Mouse (Mus musculus) CH12.LX (cell line): ENCODE measurements around the gene Lrrc1.

Experiments used
- CTCF ChIP-seq, 2 experiments: IDR thresholded peaks in 1 of 2; conservative IDR thresholded peaks in 1 of 2; 2 replicates each; pipeline ENCODE4 v1.5.1; 2011 to 2012; ENCODE audit warnings: low read depth in 2 of 2, low read length in 2 of 2, improper control_type of control experiment in 1 of 2, inconsistent platforms in 1 of 2, mild to moderate bottlenecking in 1 of 2, moderate library complexity in 1 of 2
- E2F4 ChIP-seq: IDR thresholded peaks from 2 replicates; pipeline ENCODE4 v1.6.1; 2011; ENCODE audit warnings: low read depth, low read length, improper control_type of control experiment; ENCODE audit not compliant: insufficient replicate concordance
- HCFC1 ChIP-seq: IDR thresholded peaks from 2 replicates; pipeline ENCODE4 v1.6.1; 2012; ENCODE audit warnings: low read depth, mild to moderate bottlenecking, inconsistent platforms, low read length, improper control_type of control experiment
- KAT2A ChIP-seq: IDR thresholded peaks from 2 replicates; pipeline ENCODE4 v1.6.1; 2012; ENCODE audit warnings: low read length, improper control_type of control experiment, inconsistent platforms; ENCODE audit not compliant: insufficient replicate concordance
- MAFK ChIP-seq: IDR thresholded peaks from 2 replicates; pipeline ENCODE4 v1.6.1; 2011; ENCODE audit warnings: low read length, improper control_type of control experiment; ENCODE audit not compliant: insufficient replicate concordance
- MAX ChIP-seq: IDR thresholded peaks from 2 replicates; pipeline ENCODE4 v1.6.1; 2011; ENCODE audit warnings: low read length, improper control_type of control experiment
- MAZ ChIP-seq: IDR thresholded peaks from 2 replicates; pipeline ENCODE4 v1.6.1; 2012; ENCODE audit warnings: low read depth, mild to moderate bottlenecking, inconsistent platforms, low read length, improper control_type of control experiment, moderate library complexity
- MEF2A ChIP-seq: IDR thresholded peaks from 2 replicates; pipeline ENCODE4 v1.6.1; 2014; ENCODE audit warnings: low read depth, mild to moderate bottlenecking, inconsistent platforms, low read length, improper control_type of control experiment, borderline replicate concordance
- POLR2A ChIP-seq: IDR thresholded peaks from 2 replicates; pipeline ENCODE4 v1.6.1; 2011; ENCODE audit warnings: low read depth, mild to moderate bottlenecking, improper control_type of control experiment, low read length
- RAD21 ChIP-seq: IDR thresholded peaks from 2 replicates; pipeline ENCODE4 v1.6.1; 2011; ENCODE audit warnings: low read depth, mild to moderate bottlenecking, low read length, improper control_type of control experiment, moderate library complexity
- SIN3A ChIP-seq: IDR thresholded peaks from 2 replicates; pipeline ENCODE4 v1.6.1; 2012; ENCODE audit warnings: low read length, improper control_type of control experiment, inconsistent platforms
- USF2 ChIP-seq: conservative IDR thresholded peaks from 2 replicates; pipeline ENCODE4 v1.6.1; 2011; ENCODE audit warnings: low read depth, low read length, improper control_type of control experiment
- ZMIZ1 ChIP-seq: IDR thresholded peaks from 2 replicates; pipeline ENCODE4 v1.6.1; 2012; ENCODE audit warnings: low read depth, mild to moderate bottlenecking, inconsistent platforms, low read length, improper control_type of control experiment
- ZNF384 ChIP-seq: IDR thresholded peaks from 2 replicates; pipeline ENCODE4 v1.6.1; 2012; ENCODE audit warnings: low read depth, low read length, improper control_type of control experiment, inconsistent platforms

GRCm38 (mm10) chr9:77438836-77439271 is 105.8 kb downstream of the Lrrc1 start:
- TF ChIP-seq CTCF (conservative IDR thresholded peaks at IDR 0.05 in 1 of 2, IDR thresholded peaks at IDR 0.05 in 1 of 2; ENCODE audit: low read depth in 2 of 2, low read length in 2 of 2): no peak
- no peak for TF ChIP-seq RAD21
- TF ChIP-seq ZMIZ1: no peak
- no peak for TF ChIP-seq POLR2A
- TF ChIP-seq KAT2A: no peak
- no peak for TF ChIP-seq MAFK
- no peak for TF ChIP-seq SIN3A
- TF ChIP-seq MAX: no peak
- TF ChIP-seq E2F4: no peak
- no peak for TF ChIP-seq ZNF384
- TF ChIP-seq MEF2A: no peak
- no peak for TF ChIP-seq HCFC1
- TF ChIP-seq USF2: no peak
- no peak for TF ChIP-seq MAZ
